Mouse (Mus musculus) heart, adult 9 months (tissue): ENCODE data around the gene AI987944.

ENCODE experiments used
- DNase-seq, 2 experiments: peaks; one replicate each; pipeline ENCODE4 v3.0.0; 2022; ENCODE audit warnings: low spot score in 2 of 2

AI987944 gene

GRCm38 (mm10) chr7:41393048-41393971 lies at the start of gene AI987944:
Gene AI987944, minus strand, starts transcription at chr7:41393379.
- DNase-seq = peak; percentile 89 to 90

GRCm38 (mm10) chr7:41394130-41394529 lies 951 bp upstream of the AI987944 start:
- no peak for DNase-seq
